Mouse (Mus musculus) CH12.LX (cell line): ENCODE data around the gene Plcd1. TPM values are rescaled to one million over a fixed set of nuclear protein-coding genes. Genes with fewer than 3 reads are reported as not detected.

Experiments used
- DNase-seq: peaks from one replicate; pipeline ENCODE4 v3.0.0-alpha.2; 2013; ENCODE audit errors: extremely low read depth
- H3K27ac ChIP-seq: 2 replicates; pipeline ENCODE4 v1.5.1; 2012; ENCODE audit warnings: low read depth, mild to moderate bottlenecking, control low read depth, moderate library complexity; ENCODE audit not compliant: insufficient read depth
- H3K27me3 ChIP-seq: replicated peaks from 2 replicates; pipeline ENCODE3; 2012; ENCODE audit warnings: inconsistent platforms
- H3K36me3 ChIP-seq, 2 experiments: replicated peaks in 1 of 2; 2 replicates each; pipeline versions ENCODE3 to v1.6.1; 2012; ENCODE audit warnings: inconsistent platforms in 1 of 2, low read length in 1 of 2, mild to moderate bottlenecking in 1 of 2, mixed read lengths in 1 of 2, moderate library complexity in 1 of 2; ENCODE audit not compliant: control insufficient read depth in 1 of 2, insufficient read depth in 1 of 2
- H3K4me1 ChIP-seq, 2 experiments: 2 replicates each; pipeline ENCODE4 v1.6.1; 2012; ENCODE audit warnings: inconsistent platforms in 1 of 2, moderate library complexity in 1 of 2; ENCODE audit not compliant: insufficient read depth in 2 of 2, control insufficient read depth in 1 of 2
- H3K4me2 ChIP-seq: 2 replicates; pipeline ENCODE4 v1.6.1; 2012; ENCODE audit warnings: low read depth, mild to moderate bottlenecking, control low read depth; ENCODE audit not compliant: poor library complexity, insufficient read depth, severe bottlenecking
- H3K4me3 ChIP-seq, 3 experiments: fragments of 150-350 bp in 1 of 3; sonication (generic) in 1 of 3; replicated peaks in 1 of 3; 2 replicates each; pipeline versions ENCODE3 to v1.5.1; 2011 to 2012; ENCODE audit warnings: low read depth in 2 of 3, low read length in 2 of 3, mild to moderate bottlenecking in 2 of 3, moderate library complexity in 2 of 3, control low read depth in 1 of 3, improper control_type of control experiment in 1 of 3, inconsistent platforms in 1 of 3, mixed read lengths in 1 of 3; ENCODE audit not compliant: poor library complexity in 1 of 3
- H3K79me2 ChIP-seq: replicated peaks from 2 replicates; pipeline ENCODE4 v1.6.1; 2012; ENCODE audit warnings: mild to moderate bottlenecking, moderate library complexity; ENCODE audit not compliant: control insufficient read depth, poor library complexity, insufficient read depth, severe bottlenecking; ENCODE audit errors: extremely low read depth
- H3K9ac ChIP-seq: 2 replicates; pipeline ENCODE4 v1.6.1; 2012; ENCODE audit warnings: low read depth, mild to moderate bottlenecking, control low read depth, moderate library complexity; ENCODE audit not compliant: insufficient read depth
- H3K9me3 ChIP-seq: replicated peaks from 2 replicates; pipeline ENCODE3; 2012; ENCODE audit warnings: low read length, inconsistent platforms, mixed read lengths
- BHLHE40 ChIP-seq: IDR thresholded peaks from 2 replicates; pipeline ENCODE4 v1.6.1; 2011; ENCODE audit warnings: mild to moderate bottlenecking, low read depth, low read length, improper control_type of control experiment
- CHD1 ChIP-seq: IDR thresholded peaks from 2 replicates; pipeline ENCODE4 v1.6.1; 2012; ENCODE audit warnings: low read depth, low read length, improper control_type of control experiment, inconsistent platforms
- CHD2 ChIP-seq: IDR thresholded peaks from 2 replicates; pipeline ENCODE4 v1.6.1; 2011; ENCODE audit warnings: low read length, improper control_type of control experiment
- EP300 ChIP-seq: IDR thresholded peaks from 2 replicates; pipeline ENCODE4 v1.6.1; 2011; ENCODE audit warnings: low read length, improper control_type of control experiment
- GABPA ChIP-seq: IDR thresholded peaks from 2 replicates; pipeline ENCODE4 v1.6.1; 2012; ENCODE audit warnings: low read depth, low read length, improper control_type of control experiment, inconsistent platforms; ENCODE audit not compliant: insufficient replicate concordance
- HCFC1 ChIP-seq: IDR thresholded peaks from 2 replicates; pipeline ENCODE4 v1.6.1; 2012; ENCODE audit warnings: low read depth, mild to moderate bottlenecking, inconsistent platforms, low read length, improper control_type of control experiment
- KAT2A ChIP-seq: IDR thresholded peaks from 2 replicates; pipeline ENCODE4 v1.6.1; 2012; ENCODE audit warnings: low read length, improper control_type of control experiment, inconsistent platforms; ENCODE audit not compliant: insufficient replicate concordance
- MAFK ChIP-seq: IDR thresholded peaks from 2 replicates; pipeline ENCODE4 v1.6.1; 2011; ENCODE audit warnings: low read length, improper control_type of control experiment; ENCODE audit not compliant: insufficient replicate concordance
- MAZ ChIP-seq: IDR thresholded peaks from 2 replicates; pipeline ENCODE4 v1.6.1; 2012; ENCODE audit warnings: low read depth, mild to moderate bottlenecking, inconsistent platforms, low read length, improper control_type of control experiment, moderate library complexity
- MYC ChIP-seq: IDR thresholded peaks from 2 replicates; pipeline ENCODE4 v1.6.1; 2011; ENCODE audit warnings: low read depth, mild to moderate bottlenecking, improper control_type of control experiment, low read length
- NELFE ChIP-seq: IDR thresholded peaks from 2 replicates; pipeline ENCODE4 v1.6.1; 2011; ENCODE audit warnings: low read depth, low read length, improper control_type of control experiment
- NRF1 ChIP-seq: IDR thresholded peaks from 2 replicates; pipeline ENCODE4 v1.6.1; 2014; ENCODE audit warnings: low read depth, mild to moderate bottlenecking, inconsistent platforms, low read length, improper control_type of control experiment, moderate library complexity
- POLR2AphosphoS2 ChIP-seq: IDR thresholded peaks from 2 replicates; pipeline ENCODE4 v1.6.1; 2011; ENCODE audit warnings: low read depth, low read length, improper control_type of control experiment
- TCF12 ChIP-seq: IDR thresholded peaks from 2 replicates; pipeline ENCODE4 v1.6.1; 2014; ENCODE audit warnings: low read depth, mild to moderate bottlenecking, inconsistent platforms, low read length, improper control_type of control experiment
- UBTF ChIP-seq: IDR thresholded peaks from 2 replicates; pipeline ENCODE4 v1.6.1; 2012; ENCODE audit warnings: low read depth, mild to moderate bottlenecking, inconsistent platforms, low read length, improper control_type of control experiment, moderate library complexity
- USF1 ChIP-seq: IDR thresholded peaks from 2 replicates; pipeline ENCODE4 v1.6.1; 2014; ENCODE audit warnings: low read depth, mild to moderate bottlenecking, inconsistent platforms, low read length, improper control_type of control experiment
- ZC3H11A ChIP-seq: IDR thresholded peaks from 2 replicates; pipeline ENCODE4 v1.6.1; 2012; ENCODE audit warnings: low read depth, mild to moderate bottlenecking, inconsistent platforms, low read length, improper control_type of control experiment
- ZKSCAN1 ChIP-seq: IDR thresholded peaks from 2 replicates; pipeline ENCODE4 v1.6.1; 2012; ENCODE audit warnings: low read depth, inconsistent platforms, low read length, improper control_type of control experiment, borderline replicate concordance
- dilution Hi-C: fragments of 300-500 bp; cut with MboI; formaldehyde crosslinking; loops from 2 replicates; pipeline ENCODE4 v1.14.3; 2020; ENCODE audit warnings: low sequenced_read_pairs; ENCODE audit not compliant: extremely low pct_unique_long_range_greater_than_20kb, extremely low pct_ligation_motif_present
- in situ Hi-C: fragments of 300-500 bp; cut with MboI; formaldehyde crosslinking; loops from 3 replicates; pipeline ENCODE4 v1.14.3; 2019; ENCODE audit warnings: low sequenced_read_pairs, low pct_ligation_motif_present, low pct_unique_long_range_greater_than_20kb, mixed read lengths
- polyA plus RNA-seq: library from polyadenylated mRNA; unstranded; fragments of >175 nt; gene quantifications from 2 replicates; pipeline ENCODE4 v1.2.1, GENCODE M21; 2012; ENCODE audit warnings: low read depth; ENCODE audit not compliant: insufficient read length
- total RNA-seq, 2 experiments: library from RNA; depleted of rRNA; stranded (reverse); fragments of 300-350 nt in 1 of 2; fragments of >200 nt in 1 of 2; gene quantifications; 2 replicates each; pipeline ENCODE4 v1.2.3; 2012 to 2014

The Plcd1 gene
- total and polyA plus RNA-seq, 3 experiments: 0.38 to 0.43 TPM; not detected in 1

DNA sequence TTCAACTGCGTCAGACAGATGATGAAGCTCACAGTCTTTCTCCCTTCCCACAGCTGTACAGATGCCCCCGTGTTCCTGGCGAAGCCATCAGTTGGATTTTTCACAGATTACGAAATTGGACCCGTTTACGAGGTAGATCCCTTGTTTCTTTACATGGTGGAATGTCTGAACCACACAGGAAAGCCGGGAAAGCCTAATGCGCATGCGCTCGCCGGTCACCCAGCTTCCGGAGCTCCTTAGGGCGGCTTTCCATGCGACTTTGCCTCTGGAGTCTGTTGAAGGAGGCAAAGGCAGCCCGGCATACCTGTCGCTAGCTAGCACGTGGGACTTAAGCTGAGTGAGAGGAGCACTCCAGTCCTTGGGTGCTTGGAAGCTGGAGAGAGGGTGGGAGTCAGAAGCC lies 21.6 kb upstream of the Plcd1 start:
- in situ Hi-C loops: no loop called here
- H3K9ac ChIP-seq: no peak overlapping the region
- H3K4me3 ChIP-seq: no peak overlapping the region
- peaks cover 3 to 14% of the 10 kb centered on the region in 2 experiments; a peak in 3 of 4 replicates for H3K4me1 ChIP-seq
- H3K27me3 ChIP-seq: no peaks in the 10 kb centered on the region
- H3K79me2 ChIP-seq: no peaks in the 10 kb centered on the region
- TF ChIP-seq MAZ (no peak), UBTF (no peak), TCF12 (no peak), GABPA (no peak), KAT2A (no peak), POLR2AphosphoS2 (no peak), CHD2 (no peak), NRF1 (no peak), HCFC1 (no peak), MYC (no peak), MAFK (no peak), ZC3H11A (no peak), BHLHE40 (no peak), CHD1 (no peak), USF1 (no peak)
- no peak overlapping the region for H3K27ac ChIP-seq
- H3K36me3 ChIP-seq: no peaks in the 10 kb centered on the region
- no peak for DNase-seq
- no peak overlapping the region for H3K4me2 ChIP-seq
- no peaks in the 10 kb centered on the region for H3K9me3 ChIP-seq
- dilution Hi-C loops: no loop called here

DNA sequence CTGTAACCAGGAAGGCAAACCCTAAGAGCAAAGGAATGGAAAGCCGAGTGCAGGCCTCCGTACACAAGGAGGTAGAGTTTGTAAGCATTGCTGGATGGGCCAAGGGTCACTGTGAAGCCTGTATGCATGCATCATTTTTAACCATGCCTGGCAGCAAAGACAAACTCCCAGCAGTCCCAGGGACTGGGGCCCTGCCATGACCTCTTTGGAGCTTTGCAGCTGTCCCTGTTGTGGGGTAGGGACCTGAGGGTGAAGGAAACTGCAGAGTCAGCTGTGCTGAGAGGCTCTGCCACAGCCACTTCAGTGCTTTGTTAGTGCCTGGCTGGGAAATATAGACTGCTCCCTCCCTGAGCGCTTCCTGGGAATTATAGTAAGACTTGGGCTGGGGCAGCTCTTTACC lies 17.3 kb upstream of the Plcd1 start:
- Histone ChIP-seq H3K27ac (no peak overlapping the region), H3K9ac (no peak overlapping the region), H3K4me2 (no peak overlapping the region)
- no peak for DNase-seq
- TF ChIP-seq NELFE: no peak
- no peak for TF ChIP-seq TCF12
- TF ChIP-seq EP300: no peak
- no peak for TF ChIP-seq ZKSCAN1
- no peak for TF ChIP-seq UBTF
- TF ChIP-seq, all 38 proteins: peak for 0
- no peaks in the 10 kb centered on the region for H3K27me3 ChIP-seq
- peaks cover 2% of the 10 kb centered on the region for H3K9me3 ChIP-seq
- no peaks in the 10 kb centered on the region for H3K79me2 ChIP-seq
- no peak overlapping the region for H3K4me3 ChIP-seq
- H3K4me1 ChIP-seq: no peaks in the 10 kb centered on the region
- in situ Hi-C loops (no loop called here), dilution Hi-C loops (no loop called here)
- H3K36me3 ChIP-seq: no peaks in the 10 kb centered on the region
